Mouse (Mus musculus) gastrocnemius, postnatal 25 days (tissue): ENCODE data around the gene Prkci. TPM values are rescaled to one million over a fixed set of nuclear protein-coding genes. Genes with fewer than 3 reads are reported as not detected.

Source experiments
- DNase-seq: peaks from one replicate; pipeline ENCODE4 v3.0.0; 2022
- total RNA-seq, 2 experiments: library from RNA; stranded (reverse); gene quantifications; 1 replicate in 1 of 2; 2 replicates in 1 of 2; pipeline ENCODE4 v1.2.3; 2021

Gene Prkci
- total RNA-seq, 2 experiments from 2014 or later = 4.4 to 4.7 TPM

GRCm38 (mm10) chr3:31047263-31047662, 51.7 kb downstream of the Prkci start:
- DNase-seq = no peak

- no peak for DNase-seq
Measured at GRCm38 (mm10) chr3:31049087-31049486, 53.5 kb downstream of the Prkci start.

DNA sequence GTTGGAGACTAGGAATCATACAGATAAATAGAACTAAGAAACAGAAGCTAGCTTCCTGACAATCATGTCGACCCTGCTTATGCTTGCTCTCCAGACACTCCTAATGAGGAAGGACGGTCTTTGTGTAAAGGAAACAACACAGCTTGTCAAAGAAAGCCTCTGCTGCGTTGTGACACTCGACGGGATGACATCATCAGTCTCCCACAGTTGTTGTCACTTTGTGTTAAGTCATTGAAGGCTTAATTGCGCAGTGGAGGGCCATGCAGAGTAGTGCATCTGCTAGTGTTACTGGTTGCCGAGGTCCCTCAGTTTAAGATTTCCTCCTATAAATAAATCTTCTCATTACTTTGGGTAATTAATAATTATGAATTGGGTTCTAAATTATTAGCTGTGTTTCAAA, 54.8 kb downstream of the Prkci start:
- no peak for DNase-seq

DNA sequence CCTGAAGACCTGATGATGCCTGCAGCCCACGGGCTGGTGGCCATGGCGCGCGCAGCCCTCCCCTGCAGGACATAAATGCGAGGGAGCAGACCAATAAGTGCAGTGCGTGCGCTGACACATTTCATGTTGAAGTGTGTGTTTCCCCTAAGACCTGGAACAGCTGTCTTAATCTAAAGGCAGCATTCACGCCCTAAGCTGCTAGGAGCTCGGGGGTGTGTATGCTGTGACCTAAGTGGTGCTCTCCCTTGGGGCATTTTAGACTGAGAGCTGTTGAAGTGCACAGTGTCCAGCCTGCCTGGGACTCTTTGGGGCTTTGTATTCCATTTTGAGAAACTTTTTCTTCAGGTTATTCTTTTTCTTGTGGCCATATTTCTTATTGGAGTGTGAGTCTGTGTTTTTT, 56.2 kb downstream of the Prkci start:
- no peak for DNase-seq

GRCm38 (mm10) chr3:31053191-31053590, 57.6 kb downstream of the Prkci start:
- no peak for DNase-seq

DNA sequence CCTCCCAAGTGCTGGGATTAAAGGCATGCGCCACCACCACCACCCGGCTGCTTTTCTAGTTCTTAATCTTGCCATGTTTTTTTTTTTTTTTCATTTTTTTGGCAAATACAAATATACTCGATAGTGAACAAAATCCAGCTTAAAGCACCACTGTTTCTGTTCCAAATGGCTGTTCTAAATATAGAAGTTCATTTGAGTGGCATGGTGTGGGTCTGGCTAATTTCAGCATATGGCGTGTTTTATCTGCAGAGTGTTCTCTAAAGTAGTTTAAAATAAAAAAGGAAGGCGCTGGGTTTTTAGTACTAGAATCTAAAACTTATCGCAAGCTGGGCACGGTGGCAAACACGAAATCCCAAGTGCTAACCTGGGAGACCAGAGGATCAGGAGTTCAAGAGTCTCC, 59.3 kb downstream of the Prkci start:
- no peak for DNase-seq

- DNase-seq = peak; percentile 33
Measured at GRCm38 (mm10) chr3:31056047-31056650, 60.6 kb downstream of the Prkci start.

GRCm38 (mm10) chr3:31056651-31057627, 61.4 kb downstream of the Prkci start:
- peak; percentile 78 for DNase-seq

DNA sequence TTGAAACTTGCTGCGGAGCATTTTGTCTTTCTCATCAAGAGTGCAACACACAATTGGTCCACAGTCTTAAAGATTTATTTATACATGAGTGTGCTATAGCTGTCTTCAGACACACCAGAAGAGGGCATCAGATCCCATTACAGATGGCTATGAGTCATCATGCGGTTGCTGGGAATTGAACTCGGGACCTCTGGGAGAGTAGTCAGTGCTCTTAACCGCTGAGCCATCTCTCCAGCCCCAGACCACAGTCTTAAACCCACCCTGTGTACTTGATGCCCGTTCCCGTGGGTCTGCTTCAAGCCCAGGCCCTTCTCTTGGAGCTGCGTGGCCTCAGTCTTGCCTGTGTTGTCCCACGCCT, 65.2 kb downstream of the Prkci start:
- no peak for DNase-seq

DNA sequence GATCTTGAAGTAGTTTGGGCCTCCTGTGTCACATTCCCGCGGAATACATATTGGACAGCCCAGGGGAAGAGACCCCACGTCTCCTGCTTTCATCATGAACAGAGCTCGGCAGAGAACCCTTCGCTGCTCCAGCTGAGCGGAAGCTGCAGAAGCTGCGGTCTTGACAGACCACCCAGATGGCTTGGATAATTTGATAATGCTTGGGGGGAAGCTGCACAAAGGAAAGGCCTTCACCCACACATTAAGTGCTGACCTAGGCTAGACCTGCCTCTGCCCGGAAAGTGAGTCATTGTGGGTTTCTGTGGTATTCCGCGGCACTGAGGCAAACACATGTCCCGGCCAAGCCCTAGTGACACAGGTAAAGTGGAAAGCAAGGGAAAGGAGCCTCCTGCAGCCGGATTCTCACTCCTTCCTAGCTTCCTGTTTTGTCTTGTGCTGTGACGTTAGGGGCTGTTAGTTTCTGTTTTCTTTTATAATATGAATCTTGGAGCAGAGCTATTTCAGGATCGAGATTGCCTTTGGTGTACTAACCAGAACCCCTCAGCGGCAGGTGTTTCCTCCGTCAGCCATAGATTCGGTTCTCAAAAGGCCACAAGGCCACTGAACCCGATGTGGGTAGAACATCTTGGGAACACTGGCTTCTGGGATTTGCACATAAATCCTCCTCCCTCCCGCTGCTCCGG, 65.7 kb downstream of the Prkci start:
- DNase-seq = no peak

DNA sequence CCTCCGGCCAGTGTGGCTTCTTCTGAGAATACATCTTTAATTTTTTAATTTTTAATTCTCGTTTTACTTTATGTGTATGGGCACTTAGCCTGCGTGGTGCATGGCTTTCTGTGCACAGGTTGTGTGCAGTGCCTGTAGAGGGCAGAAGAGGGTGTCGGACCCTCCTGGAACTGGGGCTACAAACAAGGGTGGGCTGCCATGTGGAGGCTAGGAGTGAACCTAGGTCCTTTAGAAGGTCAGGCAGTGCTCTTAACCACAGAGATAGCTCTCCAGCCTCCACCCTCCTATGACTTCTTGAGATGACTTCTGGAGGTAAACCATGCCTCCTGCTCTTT, 66.2 kb downstream of the Prkci start:
- DNase-seq = no peak

DNA sequence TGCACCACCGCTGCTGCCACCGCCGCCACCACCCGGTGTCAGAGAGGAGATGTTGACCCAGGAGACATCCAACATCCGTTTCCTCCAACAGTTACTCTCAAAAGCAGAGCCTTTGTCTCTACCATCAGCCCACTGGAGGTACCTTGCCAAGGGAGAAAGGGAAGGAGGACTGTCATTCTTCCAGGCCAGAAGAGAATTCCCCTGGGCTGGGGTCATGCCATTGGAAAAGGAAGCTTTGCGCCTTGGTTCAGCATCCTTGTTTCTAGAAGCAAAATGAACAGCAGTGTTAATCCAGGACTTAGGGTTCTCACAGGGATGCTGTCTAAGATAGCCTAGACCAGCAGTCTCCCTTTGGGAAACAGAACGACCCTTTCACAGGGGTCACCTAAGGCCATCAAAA, 66.8 kb downstream of the Prkci start:
- DNase-seq = no peak

GRCm38 (mm10) chr3:31068482-31068881, 72.9 kb downstream of the Prkci start:
- no peak for DNase-seq

GRCm38 (mm10) chr3:31071804-31072203, 76.3 kb downstream of the Prkci start:
- no peak for DNase-seq

GRCm38 (mm10) chr3:31075808-31076207, 80.3 kb downstream of the Prkci start:
- no peak for DNase-seq

DNA sequence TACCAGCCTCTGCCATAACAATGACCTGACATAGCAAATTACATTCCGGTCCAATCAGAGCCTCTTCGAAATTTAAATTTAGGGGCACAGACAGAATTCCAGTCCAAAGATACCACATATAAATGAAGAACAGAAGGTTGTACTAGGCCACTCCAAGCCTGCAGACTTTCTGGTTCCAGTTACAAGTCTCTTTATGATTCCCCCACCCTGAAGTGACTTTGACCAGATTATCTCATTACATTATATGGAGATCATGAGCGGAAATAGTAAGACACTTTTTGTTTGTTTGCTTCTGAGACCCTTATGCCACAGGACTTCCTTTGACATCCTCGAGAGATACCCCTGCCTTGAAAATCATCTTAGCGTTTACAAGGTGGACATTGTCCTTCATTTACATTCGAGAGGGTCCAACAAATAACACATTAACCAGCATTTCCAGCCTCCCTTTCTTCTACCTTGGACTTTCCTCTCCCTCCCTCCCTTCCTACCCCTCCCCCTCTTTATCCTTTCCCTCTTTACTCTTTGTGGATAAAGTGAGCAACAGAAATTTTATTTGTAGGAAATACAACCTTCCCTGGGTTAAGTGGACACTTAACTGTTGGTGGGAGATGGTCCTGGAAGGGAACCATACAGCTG, 81.6 kb downstream of the Prkci start:
- DNase-seq = no peak

DNA sequence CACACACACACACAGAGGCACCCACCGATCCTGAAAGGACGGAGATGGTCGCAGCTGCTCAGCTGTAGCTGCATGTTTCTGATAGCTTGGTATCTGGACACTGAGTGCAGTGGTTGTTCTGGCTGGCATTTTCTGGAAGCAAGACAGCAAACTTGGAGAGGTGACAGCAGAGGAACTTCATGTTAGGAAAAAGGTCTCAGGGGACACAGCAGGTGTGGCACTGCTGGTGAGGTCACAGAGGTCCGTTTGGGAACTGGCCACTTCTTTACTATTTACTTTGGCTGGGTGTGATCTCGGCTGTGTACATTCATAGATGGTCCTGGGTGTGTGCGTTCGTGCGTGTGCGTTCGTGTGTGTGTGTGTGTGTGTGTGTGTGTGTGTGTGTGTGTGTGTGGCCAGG, 83.9 kb downstream of the Prkci start:
- no peak for DNase-seq

- DNase-seq = no peak
Measured at GRCm38 (mm10) chr3:31080791-31081502, 85.4 kb downstream of the Prkci start.

GRCm38 (mm10) chr3:31082838-31083506, 87.4 kb downstream of the Prkci start:
- no peak for DNase-seq

DNA sequence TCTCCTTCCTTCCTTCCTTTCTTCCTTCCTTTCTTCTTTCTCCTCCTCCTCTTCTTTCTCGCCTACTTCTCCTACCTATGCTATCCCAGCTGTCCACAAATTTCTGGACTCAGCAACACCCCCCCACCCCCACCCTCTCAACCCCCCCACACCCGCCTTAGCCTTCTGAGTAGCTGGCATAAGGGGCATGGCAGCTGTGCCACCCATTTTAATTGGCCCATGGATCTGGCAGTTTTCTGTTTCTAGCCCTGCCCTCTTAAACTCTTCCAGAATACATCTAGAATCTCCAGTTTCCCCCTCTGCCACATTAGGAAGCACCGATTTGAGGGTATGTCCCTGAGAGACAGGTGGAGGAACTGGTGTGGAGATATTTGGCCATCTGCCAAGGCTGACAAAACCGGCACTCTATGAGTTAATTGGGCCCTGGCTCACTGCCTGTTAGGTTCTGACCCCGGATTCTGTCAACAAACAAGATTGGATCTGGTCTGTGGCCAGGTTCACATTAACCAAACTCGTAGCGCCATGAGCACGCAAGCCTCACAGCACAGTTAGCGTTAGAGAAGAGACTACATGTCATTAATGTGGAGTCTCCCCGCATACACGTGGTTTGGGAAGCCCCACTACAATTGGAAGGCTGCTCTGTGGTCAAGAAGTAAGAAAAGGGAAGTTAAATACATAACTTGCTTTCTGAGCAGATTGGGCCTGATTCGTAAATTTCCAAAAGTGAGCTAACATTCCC, 88.1 kb downstream of the Prkci start:
- DNase-seq = no peak

DNA sequence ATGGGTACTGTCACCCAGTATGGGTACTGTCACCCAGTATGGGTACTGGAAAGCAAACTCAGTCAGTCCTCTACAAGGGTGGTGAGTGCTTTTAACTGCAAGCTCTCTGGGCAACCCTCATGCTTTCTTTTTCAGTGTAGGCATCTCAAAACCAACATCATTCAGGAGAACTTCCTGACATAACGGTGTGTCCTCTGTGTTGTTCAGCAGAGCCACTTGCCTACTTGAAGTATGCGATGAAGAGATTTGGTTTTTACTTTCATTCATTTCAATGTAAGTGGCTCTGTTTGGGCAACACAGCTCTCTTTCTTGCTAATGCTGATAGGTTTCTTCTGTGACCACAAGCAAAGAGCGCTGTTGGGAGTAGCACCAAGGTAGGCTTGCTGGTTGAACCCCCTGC, 89.5 kb downstream of the Prkci start:
- DNase-seq = no peak
